Mouse (Mus musculus): ENCODE data around the gene Aoc2.

Gene Aoc2

GRCm38 (mm10) chr11:101324763-101325162 lies at the start of gene Aoc2:
Aoc2 (plus strand) TSS chr11:101325063.
- DNase-seq (ENCODE audit: low spot score in 2 of 2): no peak

GRCm38 (mm10) chr11:101275309-101275708 lies 49.6 kb upstream of the Aoc2 start:
- DNase-seq (ENCODE audit: low spot score in 2 of 2): no peak

GRCm38 (mm10) chr11:101276319-101277070 lies 48.4 kb upstream of the Aoc2 start:
- DNase-seq (ENCODE audit: low spot score in 2 of 2): no peak

- DNase-seq (ENCODE audit: low spot score in 2 of 2): no peak
These were observed 47.3 kb upstream of the Aoc2 start for GRCm38 (mm10) chr11:101277381-101278222.

GRCm38 (mm10) chr11:101278223-101279192 lies 46.4 kb upstream of the Aoc2 start, which contains the start of the genes Cntd1 and Coa3:
Cntd1 (plus strand) TSS chr11:101279012.
Coa3 (minus strand) TSS chr11:101279114.
- peak; percentile 55 to 79 for DNase-seq (ENCODE audit: low spot score in 2 of 2)

- DNase-seq (ENCODE audit: low spot score in 2 of 2): no peak
These were observed 45.7 kb upstream of the Aoc2 start for GRCm38 (mm10) chr11:101279193-101279569.

GRCm38 (mm10) chr11:101280837-101281236 lies 44.0 kb upstream of the Aoc2 start:
- DNase-seq (ENCODE audit: low spot score in 2 of 2): no peak

- no peak for DNase-seq (ENCODE audit: low spot score in 2 of 2)
These were observed 42.0 kb upstream of the Aoc2 start for GRCm38 (mm10) chr11:101282896-101283295.

- no peak for DNase-seq (ENCODE audit: low spot score in 2 of 2)
These were observed 41.1 kb upstream of the Aoc2 start for GRCm38 (mm10) chr11:101283805-101284204.

- DNase-seq (ENCODE audit: low spot score in 2 of 2): no peak
These were observed 37.6 kb upstream of the Aoc2 start for GRCm38 (mm10) chr11:101287306-101287705.

GRCm38 (mm10) chr11:101291231-101291630 lies 33.6 kb upstream of the Aoc2 start:
- DNase-seq (ENCODE audit: low spot score in 2 of 2): no peak

- no peak for DNase-seq (ENCODE audit: low spot score in 2 of 2)
These were observed 29.7 kb upstream of the Aoc2 start for GRCm38 (mm10) chr11:101295191-101295590.

GRCm38 (mm10) chr11:101300881-101301280 lies 24.0 kb upstream of the Aoc2 start:
- no peak for DNase-seq (ENCODE audit: low spot score in 2 of 2)

GRCm38 (mm10) chr11:101301299-101302003 lies 23.4 kb upstream of the Aoc2 start:
- no peak for DNase-seq (ENCODE audit: low spot score in 2 of 2)

- peak; percentile 97 to 99 for DNase-seq (ENCODE audit: low spot score in 2 of 2)
These were observed 22.7 kb upstream of the Aoc2 start, which contains the start of gene Becn1 for GRCm38 (mm10) chr11:101302004-101302798. Becn1 (minus strand) TSS chr11:101302286.

GRCm38 (mm10) chr11:101307744-101308143 lies 17.1 kb upstream of the Aoc2 start:
- DNase-seq (ENCODE audit: low spot score in 2 of 2): no peak

GRCm38 (mm10) chr11:101311083-101311482 lies 13.8 kb upstream of the Aoc2 start:
- no peak for DNase-seq (ENCODE audit: low spot score in 2 of 2)

- no peak for DNase-seq (ENCODE audit: low spot score in 2 of 2)
These were observed 12.7 kb upstream of the Aoc2 start for GRCm38 (mm10) chr11:101312150-101312549.

GRCm38 (mm10) chr11:101314567-101314966 lies 10.3 kb upstream of the Aoc2 start:
- DNase-seq (ENCODE audit: low spot score in 2 of 2): no peak

GRCm38 (mm10) chr11:101315082-101315650 lies 9.7 kb upstream of the Aoc2 start:
- no peak for DNase-seq (ENCODE audit: low spot score in 2 of 2)

All from cerebellum, postnatal 4 days (tissue).